Mouse (Mus musculus): ENCODE results near the gene Pop4.

Gene Pop4

DNA sequence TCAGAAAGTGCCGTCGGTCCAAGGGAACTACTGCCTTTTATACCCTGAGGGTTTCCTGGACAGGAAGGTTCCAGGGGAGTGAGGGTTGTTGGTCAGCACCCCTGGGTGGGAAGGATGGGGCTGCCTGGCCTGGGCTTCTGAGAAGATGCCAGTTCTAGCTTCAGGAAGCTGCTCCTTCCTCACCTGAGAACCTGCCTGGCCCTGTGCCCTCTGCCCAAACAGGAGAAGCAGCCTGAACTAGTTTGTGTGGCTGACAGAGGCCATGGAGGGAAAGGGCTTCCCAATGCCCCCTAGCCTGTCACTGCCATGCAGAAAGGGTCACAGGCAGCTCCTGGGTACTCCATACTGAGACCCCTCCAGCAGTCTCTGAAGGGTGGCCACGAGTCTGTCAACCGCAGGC lies 51.7 kb downstream of the Pop4 start:
- no peak for DNase-seq (ENCODE audit: low spot score)

DNA sequence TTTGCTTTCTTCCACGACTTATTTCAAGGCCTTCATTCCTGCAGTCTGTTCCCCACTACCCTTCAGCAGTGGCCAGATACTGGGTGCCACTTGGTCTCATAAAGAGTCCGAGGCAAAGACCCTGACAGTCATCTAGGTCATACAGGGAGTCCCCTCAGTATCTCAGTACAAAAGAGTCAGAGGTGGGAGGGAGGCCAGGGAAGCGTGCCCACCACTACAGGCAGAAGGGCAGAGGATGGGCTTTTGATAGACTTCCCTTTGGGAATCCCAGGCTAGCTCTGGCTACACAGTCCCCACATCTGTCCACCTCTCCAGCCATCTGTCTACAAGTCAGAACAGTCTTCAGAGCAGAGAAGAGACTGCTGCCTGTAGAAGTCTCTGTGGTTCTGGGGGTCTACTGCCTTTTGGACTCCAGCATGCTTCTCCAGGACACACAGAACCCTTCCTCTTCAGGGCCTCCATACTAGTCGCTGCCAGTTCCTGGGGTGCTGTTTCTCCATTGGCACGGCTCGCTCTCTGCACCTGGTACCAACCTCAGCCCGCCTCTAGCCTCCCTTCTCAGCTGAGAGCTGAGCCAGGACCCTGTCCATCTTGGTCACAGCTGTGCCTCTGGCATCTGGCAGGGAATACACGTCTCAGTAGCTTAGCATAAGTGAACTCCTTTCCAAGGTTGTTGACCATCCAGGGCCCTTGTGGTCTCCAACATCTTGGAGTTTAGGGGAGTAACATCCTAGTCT lies 52.4 kb downstream of the Pop4 start:
- DNase-seq (ENCODE audit: low spot score): no peak

DNA sequence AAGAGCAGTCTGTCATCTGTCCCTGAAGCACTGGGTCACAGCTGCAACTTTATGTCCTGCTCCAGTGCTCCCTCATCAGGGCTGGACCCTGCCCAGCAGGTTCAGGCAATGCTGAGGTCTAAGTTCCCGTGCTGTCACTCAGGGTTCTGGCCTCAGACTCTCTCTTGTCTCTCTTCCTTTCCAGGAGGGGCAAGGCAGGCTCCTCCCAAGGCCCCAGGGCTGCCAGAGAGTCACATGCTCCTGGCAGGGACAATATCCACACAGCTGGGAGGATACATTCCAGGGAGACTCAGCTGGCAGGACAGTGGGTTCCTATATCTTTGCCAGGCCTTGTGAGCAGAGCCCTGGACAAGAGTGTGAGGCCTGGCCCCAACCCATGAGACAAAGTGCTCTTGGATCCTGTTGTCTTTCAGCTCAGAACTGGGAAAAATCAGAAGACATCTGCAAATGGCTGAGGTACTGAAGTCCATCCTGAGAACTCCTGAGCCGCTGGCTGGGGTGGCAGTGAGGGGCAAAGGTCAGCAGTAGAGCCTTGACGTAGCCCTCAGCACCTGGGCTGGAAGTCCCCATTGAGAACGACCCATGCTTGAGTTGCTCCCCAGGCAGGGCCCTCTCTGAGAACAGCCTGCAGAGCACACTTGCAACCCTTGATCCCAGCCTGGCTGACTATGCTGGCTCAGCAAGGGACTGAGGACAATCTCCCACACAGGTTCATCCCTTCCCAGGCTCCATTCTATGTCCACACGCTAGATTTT lies 53.6 kb downstream of the Pop4 start:
- DNase-seq (ENCODE audit: low spot score): no peak

DNA sequence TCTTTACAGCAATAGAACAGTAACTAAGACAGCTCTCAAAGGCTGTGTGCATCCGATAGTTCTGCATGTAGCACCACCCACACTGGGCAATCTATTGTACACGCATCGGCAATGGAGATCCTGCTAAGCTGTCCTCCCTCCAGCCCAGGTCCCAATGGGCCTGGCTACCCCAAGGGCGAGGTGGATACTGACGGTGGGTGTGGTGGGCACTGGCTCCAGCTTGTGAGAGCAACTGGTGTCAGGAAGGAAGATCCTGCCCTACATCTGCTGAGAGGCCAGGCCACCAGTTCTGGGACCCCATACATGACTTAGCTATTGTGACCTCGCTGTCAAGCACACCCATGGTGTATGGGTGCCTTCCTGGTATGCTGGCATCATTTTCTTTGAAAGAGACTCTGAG lies 55.5 kb downstream of the Pop4 start:
- DNase-seq (ENCODE audit: low spot score): no peak

DNA sequence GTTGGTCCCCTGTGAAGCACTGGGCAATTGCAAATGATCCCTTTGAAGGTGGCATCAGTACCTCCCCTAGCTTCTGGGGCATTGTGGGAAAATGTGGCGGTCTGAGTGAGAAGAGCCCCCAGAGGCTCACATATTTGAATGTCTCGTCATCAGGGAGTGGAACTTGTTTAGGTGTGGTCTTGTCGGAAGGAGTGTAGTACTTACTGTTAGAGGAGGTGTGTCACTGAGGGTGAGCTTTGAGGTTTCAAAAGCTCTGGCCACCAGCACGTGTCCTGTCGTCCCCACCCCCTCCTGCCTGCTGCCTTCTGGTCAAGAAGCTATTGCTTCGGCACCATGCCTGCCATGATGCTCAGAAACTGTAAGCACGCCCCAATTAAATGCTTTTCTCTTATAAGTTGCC lies 55.9 kb downstream of the Pop4 start:
- no peak for DNase-seq (ENCODE audit: low spot score)

DNA sequence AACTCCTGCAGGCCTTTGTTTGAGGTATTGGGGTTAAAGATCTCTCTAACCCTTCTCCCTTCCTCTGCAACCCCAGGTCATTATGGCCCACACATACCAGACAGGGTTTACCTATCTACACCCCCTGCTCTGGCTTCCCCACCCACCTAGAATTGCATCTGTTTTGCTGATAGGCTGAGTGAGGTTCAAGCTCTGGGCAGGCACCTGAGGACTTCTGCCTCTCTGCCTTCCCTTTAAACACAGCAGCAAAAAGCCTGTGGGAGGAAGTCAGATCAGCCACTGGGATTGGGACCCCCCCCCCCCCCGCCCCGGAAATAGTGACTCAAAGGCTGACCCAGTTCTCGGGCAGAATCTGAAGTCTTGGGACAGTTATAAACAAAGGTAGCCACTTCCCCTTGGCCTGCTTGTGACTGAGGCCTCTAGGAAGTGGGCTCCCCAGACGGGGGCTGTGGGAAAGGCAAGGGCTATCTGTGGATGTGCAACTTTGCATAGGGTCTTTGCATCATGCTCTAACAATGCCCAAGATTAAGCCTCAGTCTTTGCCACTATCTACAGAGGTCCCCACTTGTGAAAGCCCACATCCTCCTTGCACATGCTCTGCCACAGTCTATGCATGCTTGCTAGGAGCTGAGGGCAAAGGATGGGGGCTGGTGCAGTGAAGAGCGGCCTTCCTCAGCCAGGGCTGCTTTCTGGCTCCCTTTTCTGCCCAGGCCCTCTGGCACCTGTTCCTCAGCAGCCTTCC lies 56.6 kb downstream of the Pop4 start:
- no peak for DNase-seq (ENCODE audit: low spot score)

DNA sequence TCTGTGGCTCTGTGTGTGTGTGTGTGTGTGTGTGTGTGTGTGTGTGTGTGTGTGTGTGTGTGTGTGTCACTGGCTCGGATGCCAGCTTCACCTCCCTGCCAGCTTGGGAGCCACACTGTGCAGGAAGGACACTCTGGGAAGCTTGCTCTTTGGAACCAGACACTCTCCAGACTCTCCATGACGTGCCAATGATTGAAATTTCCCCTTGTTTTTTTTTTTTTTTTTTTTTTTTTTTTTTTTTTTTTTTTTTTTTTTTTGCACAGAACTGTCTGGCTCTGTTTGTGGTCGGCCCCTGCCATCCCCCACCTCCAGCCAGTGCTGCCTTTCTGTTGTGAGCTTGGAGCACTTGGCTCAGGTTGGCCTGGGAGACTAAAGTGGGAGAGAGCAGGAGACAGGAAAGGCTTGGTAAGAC lies 58.6 kb downstream of the Pop4 start:
- no peak for DNase-seq (ENCODE audit: low spot score)

All from retina, embryonic 14.5 days (tissue).